Mouse (Mus musculus): Measurements from ENCODE around the gene Traf4. TPM values are rescaled to one million over a fixed set of nuclear protein-coding genes. Genes with fewer than 3 reads are reported as not detected.

Traf4 gene
- total and polyA plus RNA-seq, 3 experiments: 34.4 to 42.0 TPM; not detected in 1

DNA sequence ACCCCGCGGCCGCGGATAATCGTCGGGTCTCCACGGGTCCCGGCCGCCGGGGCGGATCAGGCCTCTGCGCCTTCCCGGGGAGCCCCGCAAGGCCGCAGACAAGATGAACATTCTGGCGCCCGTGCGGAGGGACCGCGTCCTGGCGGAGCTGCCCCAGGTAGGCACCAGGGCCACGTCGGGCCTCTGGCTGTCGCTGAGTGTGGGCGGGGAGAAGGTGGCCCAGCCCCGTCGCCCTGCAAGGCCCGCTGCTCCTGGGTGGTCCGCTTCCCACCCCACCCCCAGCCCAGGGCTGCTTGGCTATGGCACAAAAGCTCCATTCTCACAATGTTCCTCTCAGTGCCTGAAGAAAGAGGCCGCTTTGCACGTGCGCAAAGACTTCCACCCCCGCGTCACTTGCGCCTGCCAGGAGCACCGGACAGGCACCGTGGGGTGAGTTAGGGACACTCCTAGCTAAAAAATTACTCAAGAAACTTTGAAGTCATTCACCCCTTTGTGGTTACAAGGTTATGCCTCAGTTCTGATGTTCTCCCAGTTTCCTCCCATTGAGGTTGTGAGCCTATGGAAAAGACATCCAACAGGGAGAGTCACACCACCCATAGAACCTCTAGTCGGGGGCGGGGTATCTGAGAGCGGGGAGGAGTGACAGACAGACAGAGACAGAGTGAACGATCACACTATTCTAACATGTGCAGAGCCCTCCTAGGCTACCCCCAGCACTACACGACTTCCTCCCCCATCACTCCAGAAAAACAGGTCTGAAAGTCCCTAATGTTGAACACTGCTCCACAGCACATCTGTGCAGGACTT lies 24.0 kb upstream of the Traf4 start (continued):
- TF ChIP-seq KAT2A (conservative IDR thresholded peaks at IDR 0.05; ENCODE audit: low read depth, low read length): no peak
- peak; percentile 42 for TF ChIP-seq NELFE (IDR thresholded peaks at IDR 0.05; ENCODE audit: low read depth, low read length)
- peak in 1 of 2 experiments; percentile 38; a peak in 1 of 4 replicates for TF ChIP-seq POLR2A (IDR thresholded peaks at IDR 0.05; ENCODE audit: control insufficient read depth in 1 of 2, insufficient read depth in 1 of 2, low read depth in 1 of 2, low read length in 2 of 2, poor library complexity in 1 of 2)
- no peak for TF ChIP-seq UBTF (IDR thresholded peaks at IDR 0.05; ENCODE audit: borderline replicate concordance, insufficient read depth, low read depth, low read length)

DNA sequence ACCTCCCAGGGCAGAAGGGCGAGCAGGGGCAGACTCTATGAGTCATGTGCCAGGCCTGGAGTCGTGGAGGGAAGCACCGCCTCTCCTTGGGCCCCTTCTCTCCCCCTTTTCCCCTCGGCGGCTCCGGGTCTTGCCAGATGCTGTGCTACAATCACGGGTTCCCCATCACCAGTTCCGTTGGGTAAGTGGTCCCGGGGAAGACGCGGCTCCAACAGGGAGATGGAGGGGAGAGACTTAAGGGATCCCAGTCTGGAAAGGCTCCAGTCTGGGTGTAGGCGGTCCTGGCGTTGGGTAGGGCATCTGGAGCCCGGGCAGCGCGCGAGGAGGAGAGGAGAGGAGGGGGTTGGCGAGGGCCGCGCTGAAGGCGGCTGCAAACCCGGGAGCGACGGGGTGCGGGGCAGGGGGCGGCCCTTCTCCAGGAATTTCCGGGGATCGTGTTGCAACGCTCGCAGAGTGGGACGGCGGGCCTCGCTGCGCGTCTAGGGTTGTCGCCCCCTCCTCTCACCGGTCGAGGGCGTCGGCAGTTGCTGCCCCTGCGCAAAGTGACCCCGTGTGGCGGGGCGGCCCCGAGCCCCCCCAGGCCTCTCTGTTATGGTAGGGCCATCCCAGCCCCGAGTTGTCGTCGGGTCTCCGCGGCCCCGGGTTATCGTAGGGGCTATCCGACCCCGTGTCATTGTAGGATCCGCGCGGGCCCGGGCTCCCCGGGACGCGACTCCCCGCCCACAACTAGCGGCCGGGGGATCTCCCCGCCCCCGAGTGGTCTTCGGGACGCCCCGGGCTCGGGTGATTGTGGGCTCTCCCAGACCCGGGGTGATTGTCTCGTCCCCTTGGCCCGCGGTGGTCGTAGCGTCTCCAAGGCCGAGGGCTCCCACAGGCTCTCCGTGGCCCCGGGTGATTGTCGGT lies 23.2 kb upstream of the Traf4 start, which contains the start of gene Rab34:
Gene Rab34 (plus strand): TSS at position 100 of the 903 bp plus-strand sequence.
- Histone ChIP-seq H3K9me3 (replicated peaks; ENCODE audit: insufficient read depth, low read length) (no peaks in the 10 kb centered on the region), H3K9ac (ENCODE audit: control insufficient read depth, low read depth, low read length, poor library complexity, severe bottlenecking) (peak within 1 kb of the TSS; percentile 88), H3K27ac (ENCODE audit: control insufficient read depth, low read depth, low read length) (no peak within 1 kb of the TSS), H3K79me2 (ENCODE audit: control insufficient read depth, insufficient read depth, low read length, poor library complexity) (peaks cover 9% of the 10 kb centered on the region; the same call in 1 of the 2 replicates), H3K36me3 (ENCODE audit: control insufficient read depth in 1 of 2, insufficient read depth in 2 of 2, low read length in 2 of 2) (peaks cover 0 to 6% of the 10 kb centered on the region in 2 experiments; a peak in 3 of 4 replicates), H3K27me3 (ENCODE audit: control insufficient read depth in 1 of 2, insufficient read depth in 2 of 2, low read length in 2 of 2) (peaks cover 0 to 6% of the 10 kb centered on the region in 2 experiments; a peak in 1 of 4 replicates), H3K4me3 (ENCODE audit: control insufficient read depth in 1 of 2, insufficient read depth in 1 of 2, low read depth in 2 of 2, low read length in 2 of 2) (peak within 1 kb of the TSS; percentile 72 to 73), H3K4me1 (ENCODE audit: control insufficient read depth in 1 of 2, insufficient read depth in 2 of 2, low read length in 2 of 2) (peaks cover 0 to 12% of the 10 kb centered on the region in 2 experiments; a peak in 2 of 4 replicates)
- TF ChIP-seq CHD2 (IDR thresholded peaks at IDR 0.05; ENCODE audit: low read length) (no peak), CTCF (IDR thresholded peaks at IDR 0.05 in 2 of 3, conservative IDR thresholded peaks at IDR 0.05 in 1 of 3; ENCODE audit: control insufficient read depth in 1 of 3, insufficient read depth in 1 of 3, low read depth in 2 of 3, low read length in 3 of 3, poor library complexity in 1 of 3, severe bottlenecking in 1 of 3) (no peak), ETS1 (IDR thresholded peaks at IDR 0.05; ENCODE audit: low read depth, low read length) (no peak), RCOR1 (IDR thresholded peaks at IDR 0.05; ENCODE audit: low read depth, low read length) (no peak), USF1 (IDR thresholded peaks at IDR 0.05; ENCODE audit: low read depth, low read length) (0 out of 2 replicates have a peak, but pooled peaks have one; percentile 42), NELFE (IDR thresholded peaks at IDR 0.05; ENCODE audit: low read depth, low read length) (peak; percentile 14; the same call in 1 of the 2 replicates), MAZ (IDR thresholded peaks at IDR 0.05; ENCODE audit: low read depth, low read length) (peak; percentile 34; the same call in 1 of the 2 replicates), GATA1 (IDR thresholded peaks at IDR 0.05; ENCODE audit: low read depth, low read length) (no peak), MAX (IDR thresholded peaks at IDR 0.05; ENCODE audit: low read length) (no peak), NRF1 (IDR thresholded peaks at IDR 0.05; ENCODE audit: insufficient read depth, low read depth, low read length, poor library complexity, severe bottlenecking) (peak; percentile 15; the same call in 1 of the 2 replicates), POLR2A (IDR thresholded peaks at IDR 0.05; ENCODE audit: control insufficient read depth in 1 of 2, insufficient read depth in 1 of 2, low read depth in 1 of 2, low read length in 2 of 2, poor library complexity in 1 of 2) (peak in 1 of 2 experiments; percentile 12; a peak in 1 of 4 replicates)
- DNase-seq (ENCODE audit: low read depth, low spot score): peak; percentile 57
